Mouse (Mus musculus) CD8-positive naive resting alpha-beta T cell, adult 2 months (primary cell): Measurements from ENCODE around the gene Slc13a5.

Experiments used
- DNase-seq, 2 experiments: peaks; one replicate each; pipeline ENCODE4 v3.0.0; 2022; ENCODE audit warnings: low read depth in 2 of 2, low spot score in 2 of 2

Gene Slc13a5

GRCm38 (mm10) chr11:72206341-72207203, 60.5 kb downstream of the Slc13a5 start, which contains the start of gene Gm43951:
Gene Gm43951, minus strand, starts transcription at chr11:72206840.
- peak in 1 of 2 experiments; percentile 8 for DNase-seq

GRCm38 (mm10) chr11:72205256-72205655, 61.8 kb downstream of the Slc13a5 start:
- no peak for DNase-seq

- no peak for DNase-seq
Measured at GRCm38 (mm10) chr11:72203440-72203839, 63.6 kb downstream of the Slc13a5 start.

GRCm38 (mm10) chr11:72196506-72196905, 70.5 kb downstream of the Slc13a5 start:
- no peak for DNase-seq

GRCm38 (mm10) chr11:72194259-72194658, 72.8 kb downstream of the Slc13a5 start:
- no peak for DNase-seq
